Mouse (Mus musculus): ENCODE measurements around the gene Gstt1.

- TF ChIP-seq POLR2A (IDR thresholded peaks at IDR 0.05; ENCODE audit: extremely low read depth, insufficient read depth, low read length) = no peak
- no peak for TF ChIP-seq CTCF (IDR thresholded peaks at IDR 0.05; ENCODE audit: extremely low read depth, insufficient read depth, low read length)
These were observed 9.2 kb downstream of the Gstt1 start for GRCm38 (mm10) chr10:75789081-75789735.
